In the genomic region with DNA sequence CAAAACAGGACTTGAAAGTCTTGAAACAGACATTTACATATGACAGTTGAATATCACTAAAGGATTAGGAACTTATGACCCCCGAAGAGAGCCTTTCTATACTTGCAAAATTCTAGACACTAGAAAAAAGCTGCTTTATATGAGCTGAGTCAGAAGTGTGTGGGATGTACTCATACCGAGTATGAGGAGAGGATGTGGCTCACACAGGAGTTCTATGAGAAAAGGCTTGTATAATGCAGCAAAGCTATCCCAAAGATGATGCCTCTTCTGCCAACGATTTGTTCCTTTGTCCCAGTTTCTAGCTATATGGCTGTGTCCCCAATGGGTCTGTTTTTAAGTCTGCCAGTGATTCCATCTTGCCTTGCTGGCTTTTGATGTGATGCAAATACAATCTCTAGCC, we compare ENCODE assay signal across 11 mouse cellular contexts.
"Had no signal": no experiment of that assay in that cellular context is flagged by ENCODE, and none has a peak within 500 bp of the region (broad histone marks: within the 10 kb centered on the region; RNA-seq: fewer than 3 reads in every experiment).

No protein-coding gene starts in this region.

- H3K4me3 ChIP-seq: limb, embryonic 10.5 days; liver, embryonic 15.5 days; myocyte; neural tube, embryonic 12.5 days had no signal

- H3K27ac ChIP-seq: limb, embryonic 10.5 days; liver, embryonic 15.5 days; neural tube, embryonic 12.5 days had no signal

- DNase-seq: kidney, adult 8-10 months; kidney, postnatal 25 days; lung, adult 2 months; lung, postnatal 36 days; midbrain, embryonic 14.5 days; right cerebral cortex, postnatal 14 days; thymus, postnatal 4 days had no signal

- H3K4me1 ChIP-seq: limb, embryonic 10.5 days; liver, embryonic 15.5 days; neural tube, embryonic 12.5 days had no signal
